Mouse (Mus musculus): ENCODE results near the gene Oprl1. TPM values are rescaled to one million over a fixed set of nuclear protein-coding genes. Genes with fewer than 3 reads are reported as not detected.
A peak's percentile ranks its signal among the peaks of the same experiment; 100 is the strongest.

The Oprl1 gene
- not detected in 2 replicates for polyA plus RNA-seq (2012)

- no peak for TF ChIP-seq TAL1 (IDR thresholded peaks at IDR 0.05; ENCODE audit: low read length)
- no peak for TF ChIP-seq GATA1 (IDR thresholded peaks at IDR 0.05; ENCODE audit: low read length)
- no peak within 1 kb of the TSS for H3K4me3 ChIP-seq (replicated peaks)
- no peaks in the 10 kb centered on the region for H3K36me3 ChIP-seq (ENCODE audit: control insufficient read depth)
- H3K9me3 ChIP-seq (ENCODE audit: control insufficient read depth, low read length) = no peaks in the 10 kb centered on the region
- no peaks in the 10 kb centered on the region for H3K27me3 ChIP-seq (ENCODE audit: control insufficient read depth)
- H3K4me1 ChIP-seq (ENCODE audit: control insufficient read depth) = no peaks in the 10 kb centered on the region; the same call in 1 of the 2 replicates
Measured at GRCm38 (mm10) chr2:181714903-181715326, at the start of gene Oprl1. Gene Oprl1, plus strand, starts transcription at chr2:181715016.

GRCm38 (mm10) chr2:181670285-181670912 is 44.4 kb upstream of the Oprl1 start:
- H3K9me3 ChIP-seq (ENCODE audit: control insufficient read depth, low read length) = no peaks in the 10 kb centered on the region
- peaks cover 74% of the 10 kb centered on the region for H3K27me3 ChIP-seq (ENCODE audit: control insufficient read depth)
- H3K4me1 ChIP-seq (ENCODE audit: control insufficient read depth) = peaks cover 2% of the 10 kb centered on the region
- TF ChIP-seq GATA1 (IDR thresholded peaks at IDR 0.05; ENCODE audit: low read length) (no peak), TAL1 (IDR thresholded peaks at IDR 0.05; ENCODE audit: low read length) (no peak)
- no peak overlapping the region for H3K4me3 ChIP-seq (replicated peaks)
- H3K36me3 ChIP-seq (ENCODE audit: control insufficient read depth) = no peaks in the 10 kb centered on the region

- H3K9me3 ChIP-seq (ENCODE audit: control insufficient read depth, low read length) = no peaks in the 10 kb centered on the region
- peaks cover 77% of the 10 kb centered on the region for H3K27me3 ChIP-seq (ENCODE audit: control insufficient read depth)
- peaks cover 6% of the 10 kb centered on the region for H3K4me1 ChIP-seq (ENCODE audit: control insufficient read depth)
- H3K4me3 ChIP-seq (replicated peaks) = peak overlapping the region; percentile 7
- no peaks in the 10 kb centered on the region for H3K36me3 ChIP-seq (ENCODE audit: control insufficient read depth)
- TF ChIP-seq GATA1 (IDR thresholded peaks at IDR 0.05; ENCODE audit: low read length) (no peak), TAL1 (IDR thresholded peaks at IDR 0.05; ENCODE audit: low read length) (no peak)
Measured at GRCm38 (mm10) chr2:181670913-181671311, 43.9 kb upstream of the Oprl1 start.

GRCm38 (mm10) chr2:181671326-181671725 is 43.5 kb upstream of the Oprl1 start, which contains the start of gene Sox18:
Gene Sox18, minus strand, starts transcription at chr2:181671640.
- Histone ChIP-seq H3K4me1 (ENCODE audit: control insufficient read depth) (peaks cover 6% of the 10 kb centered on the region), H3K36me3 (ENCODE audit: control insufficient read depth) (no peaks in the 10 kb centered on the region), H3K4me3 (replicated peaks) (peak within 1 kb of the TSS; percentile 7), H3K27me3 (ENCODE audit: control insufficient read depth) (peaks cover 77% of the 10 kb centered on the region), H3K9me3 (ENCODE audit: control insufficient read depth, low read length) (no peaks in the 10 kb centered on the region)
- TF ChIP-seq GATA1 (IDR thresholded peaks at IDR 0.05; ENCODE audit: low read length) (no peak), TAL1 (IDR thresholded peaks at IDR 0.05; ENCODE audit: low read length) (no peak)

- H3K36me3 ChIP-seq (ENCODE audit: control insufficient read depth) = no peaks in the 10 kb centered on the region
- TF ChIP-seq GATA1 (IDR thresholded peaks at IDR 0.05; ENCODE audit: low read length) (no peak), TAL1 (IDR thresholded peaks at IDR 0.05; ENCODE audit: low read length) (no peak)
- peaks cover 80% of the 10 kb centered on the region for H3K27me3 ChIP-seq (ENCODE audit: control insufficient read depth)
- no peak overlapping the region for H3K4me3 ChIP-seq (replicated peaks)
- H3K4me1 ChIP-seq (ENCODE audit: control insufficient read depth) = peaks cover 6% of the 10 kb centered on the region
- H3K9me3 ChIP-seq (ENCODE audit: control insufficient read depth, low read length) = no peaks in the 10 kb centered on the region
Measured at GRCm38 (mm10) chr2:181671984-181672383, 42.8 kb upstream of the Oprl1 start.

GRCm38 (mm10) chr2:181673501-181673900 is 41.3 kb upstream of the Oprl1 start:
- Histone ChIP-seq H3K27me3 (ENCODE audit: control insufficient read depth) (peaks cover 74% of the 10 kb centered on the region), H3K36me3 (ENCODE audit: control insufficient read depth) (no peaks in the 10 kb centered on the region), H3K9me3 (ENCODE audit: control insufficient read depth, low read length) (no peaks in the 10 kb centered on the region), H3K4me3 (replicated peaks) (no peak overlapping the region), H3K4me1 (ENCODE audit: control insufficient read depth) (peaks cover 6% of the 10 kb centered on the region)
- TF ChIP-seq GATA1 (IDR thresholded peaks at IDR 0.05; ENCODE audit: low read length) (no peak), TAL1 (IDR thresholded peaks at IDR 0.05; ENCODE audit: low read length) (no peak)

GRCm38 (mm10) chr2:181674934-181675333 is 39.9 kb upstream of the Oprl1 start:
- no peak for TF ChIP-seq GATA1 (IDR thresholded peaks at IDR 0.05; ENCODE audit: low read length)
- TF ChIP-seq TAL1 (IDR thresholded peaks at IDR 0.05; ENCODE audit: low read length) = no peak
- H3K4me1 ChIP-seq (ENCODE audit: control insufficient read depth) = peaks cover 12% of the 10 kb centered on the region
- H3K27me3 ChIP-seq (ENCODE audit: control insufficient read depth) = peaks cover 64% of the 10 kb centered on the region
- no peaks in the 10 kb centered on the region for H3K9me3 ChIP-seq (ENCODE audit: control insufficient read depth, low read length)
- no peak overlapping the region for H3K4me3 ChIP-seq (replicated peaks)
- no peaks in the 10 kb centered on the region for H3K36me3 ChIP-seq (ENCODE audit: control insufficient read depth)

GRCm38 (mm10) chr2:181675454-181675853 is 39.4 kb upstream of the Oprl1 start:
- H3K27me3 ChIP-seq (ENCODE audit: control insufficient read depth) = peaks cover 64% of the 10 kb centered on the region

GRCm38 (mm10) chr2:181676424-181676823 is 38.4 kb upstream of the Oprl1 start:
- Histone ChIP-seq H3K36me3 (ENCODE audit: control insufficient read depth) (no peaks in the 10 kb centered on the region), H3K27me3 (ENCODE audit: control insufficient read depth) (peaks cover 64% of the 10 kb centered on the region), H3K4me1 (ENCODE audit: control insufficient read depth) (peaks cover 21% of the 10 kb centered on the region), H3K4me3 (replicated peaks) (no peak overlapping the region), H3K9me3 (ENCODE audit: control insufficient read depth, low read length) (no peaks in the 10 kb centered on the region)
- TF ChIP-seq GATA1 (IDR thresholded peaks at IDR 0.05; ENCODE audit: low read length) (no peak), TAL1 (IDR thresholded peaks at IDR 0.05; ENCODE audit: low read length) (no peak)

More at GRCm38 (mm10) chr2:181675454-181675853, 39.4 kb upstream of the Oprl1 start:
- no peaks in the 10 kb centered on the region for H3K9me3 ChIP-seq (ENCODE audit: control insufficient read depth, low read length)
- H3K4me1 ChIP-seq (ENCODE audit: control insufficient read depth) = peaks cover 17% of the 10 kb centered on the region
- TF ChIP-seq TAL1 (IDR thresholded peaks at IDR 0.05; ENCODE audit: low read length) = no peak
- TF ChIP-seq GATA1 (IDR thresholded peaks at IDR 0.05; ENCODE audit: low read length) = no peak
- no peaks in the 10 kb centered on the region for H3K36me3 ChIP-seq (ENCODE audit: control insufficient read depth)
- no peak overlapping the region for H3K4me3 ChIP-seq (replicated peaks)

All from erythroblast, embryonic 14.5 days (primary cell).